Mouse (Mus musculus) CD4-positive, CD25-positive, alpha-beta regulatory T cell, adult 2 months (primary cell): ENCODE data around the gene Drd4.

Experiments used
- DNase-seq: peaks from one replicate; pipeline ENCODE4 v3.0.0-alpha.2; 2012; ENCODE audit warnings: low read depth, low spot score

Gene Drd4

DNA sequence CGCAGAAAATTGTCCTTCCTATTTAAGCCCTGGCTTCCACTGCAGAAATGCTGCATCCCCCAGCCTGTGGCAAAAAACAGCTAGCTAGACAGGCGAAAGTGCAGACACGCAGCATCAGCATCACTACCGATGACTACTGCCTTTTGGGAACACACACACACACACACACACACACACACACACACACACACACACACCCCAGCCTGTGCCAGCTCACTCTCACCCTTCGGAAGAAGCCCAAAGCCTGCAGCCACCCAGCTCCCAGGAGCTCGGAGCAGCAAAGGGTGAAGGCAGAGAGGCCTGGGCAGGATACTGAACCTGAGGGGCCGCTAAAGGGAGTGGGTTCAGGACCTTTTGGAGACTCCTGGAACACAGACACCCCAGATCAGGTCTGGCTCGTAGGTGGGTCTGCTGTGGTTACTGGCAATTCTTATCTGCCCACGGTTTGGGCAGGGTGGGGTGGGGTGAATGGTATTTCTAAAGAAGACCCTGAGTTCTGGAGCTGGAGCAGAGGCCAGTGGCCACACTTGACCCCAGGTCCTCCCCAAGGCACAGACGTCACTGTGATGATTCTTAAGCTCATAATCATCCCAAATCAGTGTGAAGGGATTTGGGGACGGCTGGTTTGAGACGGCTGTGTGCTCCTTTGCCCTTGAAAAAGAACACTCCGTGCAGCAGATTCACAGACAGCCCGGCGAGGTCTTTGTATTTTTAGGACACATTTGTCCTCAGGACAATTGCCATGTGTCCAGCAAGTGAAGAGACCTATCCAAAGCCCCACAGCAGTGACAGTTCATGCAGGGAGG lies 980 bp downstream of the Drd4 start:
- no peak for DNase-seq

DNA sequence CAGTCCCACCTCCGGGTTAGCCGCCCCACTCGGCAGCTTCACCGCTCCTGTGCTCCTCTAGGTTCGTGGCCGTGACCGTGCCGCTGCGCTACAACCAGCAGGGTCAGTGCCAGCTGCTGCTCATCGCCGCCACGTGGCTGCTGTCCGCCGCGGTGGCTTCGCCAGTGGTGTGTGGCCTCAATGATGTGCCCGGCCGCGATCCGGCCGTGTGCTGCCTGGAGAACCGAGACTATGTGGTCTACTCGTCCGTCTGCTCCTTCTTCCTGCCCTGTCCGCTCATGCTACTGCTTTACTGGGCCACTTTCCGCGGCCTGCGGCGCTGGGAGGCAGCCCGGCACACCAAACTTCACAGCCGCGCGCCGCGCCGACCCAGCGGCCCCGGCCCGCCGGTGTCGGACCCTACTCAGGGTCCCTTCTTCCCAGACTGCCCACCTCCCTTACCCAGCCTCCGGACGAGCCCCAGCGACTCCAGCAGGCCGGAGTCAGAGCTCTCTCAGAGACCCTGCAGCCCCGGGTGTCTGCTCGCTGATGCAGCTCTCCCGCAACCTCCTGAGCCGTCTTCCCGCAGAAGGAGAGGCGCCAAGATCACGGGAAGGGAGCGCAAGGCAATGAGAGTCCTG lies 2.2 kb downstream of the Drd4 start:
- peak; percentile 21 for DNase-seq

GRCm38 (mm10) chr7:141294479-141294878 lies 2.7 kb downstream of the Drd4 start:
- DNase-seq, result no peak

- no peak for DNase-seq
Observed at GRCm38 (mm10) chr7:141297926-141298650, 6.3 kb downstream of the Drd4 start.

GRCm38 (mm10) chr7:141299175-141299574 lies 7.4 kb downstream of the Drd4 start:
- DNase-seq, result no peak

GRCm38 (mm10) chr7:141301386-141301785 lies 9.6 kb downstream of the Drd4 start:
- DNase-seq, result no peak

DNA sequence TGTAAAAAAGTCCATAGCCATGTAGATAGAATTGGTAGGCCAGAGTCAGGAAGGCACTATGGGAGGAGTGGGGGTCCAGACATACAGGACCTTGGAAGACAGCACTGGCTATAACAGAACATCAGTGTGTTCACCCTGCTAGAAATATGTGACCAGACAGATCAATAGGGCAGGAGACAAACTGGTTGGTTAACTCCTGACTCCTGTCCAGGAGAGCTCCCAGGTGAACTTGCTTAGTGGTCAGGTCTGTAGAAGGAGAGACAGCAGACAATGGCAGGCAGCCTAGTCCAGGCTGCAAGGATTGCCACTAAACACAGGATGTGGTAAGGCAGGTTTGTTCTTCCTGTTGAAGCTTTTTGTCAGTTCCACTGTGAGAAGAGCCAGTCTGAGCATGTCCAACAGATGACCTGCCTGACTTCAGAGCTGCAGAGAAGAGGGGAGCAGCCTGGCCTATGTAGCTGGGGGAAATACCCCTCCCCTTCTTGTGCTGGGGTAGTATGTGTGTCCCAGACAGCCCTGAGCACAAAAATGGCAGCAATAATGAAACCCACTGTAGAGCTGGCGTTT lies 11.0 kb downstream of the Drd4 start:
- peak; percentile 61 for DNase-seq

- no peak for DNase-seq
Observed at GRCm38 (mm10) chr7:141304537-141304936, 12.7 kb downstream of the Drd4 start.

DNA sequence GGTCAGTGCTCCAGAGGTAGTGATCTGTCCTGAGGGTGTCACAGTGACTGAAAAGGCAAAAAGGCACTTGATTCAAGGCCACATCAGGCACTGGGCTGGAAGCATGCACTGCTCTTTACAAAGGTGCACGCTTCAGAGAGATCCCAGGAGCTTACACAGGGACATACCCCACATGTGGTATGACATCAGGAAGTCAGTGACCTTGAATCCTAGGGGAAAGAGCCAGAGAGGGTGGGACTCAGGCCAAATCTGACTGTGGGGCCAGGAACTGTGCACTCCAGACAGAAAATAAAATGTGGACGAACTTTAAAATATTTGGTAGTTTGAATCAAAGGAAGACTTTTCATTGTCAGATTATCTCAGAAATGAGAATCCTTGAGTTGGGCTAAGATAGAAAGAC lies 22.6 kb downstream of the Drd4 start:
- DNase-seq, result no peak

DNA sequence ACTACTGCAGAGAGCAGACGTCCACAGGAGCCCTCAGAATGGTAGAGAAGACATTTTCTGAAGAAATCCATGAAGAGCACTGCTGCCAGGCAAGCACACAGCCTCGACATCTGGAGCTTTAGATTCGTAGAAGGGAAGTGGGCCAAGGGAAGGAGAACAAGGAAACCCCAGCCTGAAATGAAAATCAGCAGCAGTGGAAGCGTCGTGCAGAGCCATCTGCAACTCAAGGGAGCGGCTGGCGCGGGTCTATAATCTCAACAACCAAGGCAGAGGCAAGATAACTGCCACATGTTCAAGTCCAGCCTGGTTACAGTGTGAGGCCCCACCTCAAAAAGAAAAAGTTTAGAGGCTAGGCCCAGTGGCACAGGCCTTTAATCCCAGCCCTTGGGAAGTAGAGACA lies 23.3 kb downstream of the Drd4 start:
- no peak for DNase-seq

DNA sequence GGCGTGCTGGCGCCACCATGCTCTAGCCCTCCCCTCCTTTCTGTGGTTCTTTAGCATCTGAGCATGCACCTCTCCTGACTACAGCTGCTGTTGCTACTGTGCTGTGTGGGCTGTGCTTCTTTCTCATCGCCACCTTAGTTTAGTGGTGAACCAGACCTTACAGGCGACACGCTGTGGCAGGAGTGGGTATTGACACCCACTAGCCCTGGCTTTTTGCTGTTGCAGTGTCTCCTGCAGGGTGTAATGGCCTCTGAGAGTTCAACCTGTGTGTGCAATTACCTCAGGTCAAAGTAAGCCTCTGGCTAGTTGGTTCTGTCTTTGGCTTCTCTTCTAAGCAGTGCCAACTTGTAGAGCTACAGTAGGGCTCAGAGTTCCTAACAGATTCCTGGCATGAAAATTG lies 24.2 kb downstream of the Drd4 start:
- peak; percentile 77 for DNase-seq

- DNase-seq, result no peak
Observed at GRCm38 (mm10) chr7:141317619-141318132, 25.9 kb downstream of the Drd4 start.

DNA sequence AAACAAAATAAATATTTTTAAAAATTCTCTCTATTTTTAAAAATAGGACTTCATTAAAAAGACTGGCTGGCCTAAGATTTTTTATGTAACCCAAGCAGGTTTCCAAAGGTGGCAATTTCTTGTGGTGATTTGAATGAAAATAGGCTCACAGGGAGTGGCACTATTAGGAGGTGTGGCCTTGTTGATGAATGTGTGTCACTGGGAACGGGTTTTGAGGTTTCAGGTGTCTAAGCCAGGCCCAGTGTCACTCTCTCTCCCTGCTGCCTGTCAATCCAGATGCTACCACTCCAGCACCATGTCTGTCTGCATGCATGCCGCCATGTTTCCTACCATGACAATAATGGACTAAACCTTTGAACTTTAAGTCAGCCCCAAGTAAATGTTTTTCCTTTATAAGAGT lies 27.6 kb downstream of the Drd4 start:
- DNase-seq, result no peak

DNA sequence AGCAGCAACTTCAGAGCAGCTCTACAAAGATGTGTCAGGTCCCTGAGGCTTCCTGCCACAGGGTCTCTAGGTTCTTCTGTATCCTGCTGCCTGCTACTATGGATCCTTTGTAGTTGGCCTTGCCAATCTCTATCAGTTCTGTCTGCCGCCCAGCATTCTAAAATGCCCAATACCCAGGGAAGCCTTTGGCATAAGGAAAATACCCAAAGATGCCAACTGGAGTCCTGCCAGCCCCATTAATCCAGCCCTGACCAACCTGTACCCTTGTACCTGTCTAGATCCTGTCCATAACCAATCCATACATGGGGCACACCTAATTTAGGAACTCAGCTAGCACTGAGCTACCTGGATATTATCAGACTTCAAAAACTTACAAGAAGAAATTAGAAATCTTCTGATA lies 32.9 kb downstream of the Drd4 start:
- no peak for DNase-seq

DNA sequence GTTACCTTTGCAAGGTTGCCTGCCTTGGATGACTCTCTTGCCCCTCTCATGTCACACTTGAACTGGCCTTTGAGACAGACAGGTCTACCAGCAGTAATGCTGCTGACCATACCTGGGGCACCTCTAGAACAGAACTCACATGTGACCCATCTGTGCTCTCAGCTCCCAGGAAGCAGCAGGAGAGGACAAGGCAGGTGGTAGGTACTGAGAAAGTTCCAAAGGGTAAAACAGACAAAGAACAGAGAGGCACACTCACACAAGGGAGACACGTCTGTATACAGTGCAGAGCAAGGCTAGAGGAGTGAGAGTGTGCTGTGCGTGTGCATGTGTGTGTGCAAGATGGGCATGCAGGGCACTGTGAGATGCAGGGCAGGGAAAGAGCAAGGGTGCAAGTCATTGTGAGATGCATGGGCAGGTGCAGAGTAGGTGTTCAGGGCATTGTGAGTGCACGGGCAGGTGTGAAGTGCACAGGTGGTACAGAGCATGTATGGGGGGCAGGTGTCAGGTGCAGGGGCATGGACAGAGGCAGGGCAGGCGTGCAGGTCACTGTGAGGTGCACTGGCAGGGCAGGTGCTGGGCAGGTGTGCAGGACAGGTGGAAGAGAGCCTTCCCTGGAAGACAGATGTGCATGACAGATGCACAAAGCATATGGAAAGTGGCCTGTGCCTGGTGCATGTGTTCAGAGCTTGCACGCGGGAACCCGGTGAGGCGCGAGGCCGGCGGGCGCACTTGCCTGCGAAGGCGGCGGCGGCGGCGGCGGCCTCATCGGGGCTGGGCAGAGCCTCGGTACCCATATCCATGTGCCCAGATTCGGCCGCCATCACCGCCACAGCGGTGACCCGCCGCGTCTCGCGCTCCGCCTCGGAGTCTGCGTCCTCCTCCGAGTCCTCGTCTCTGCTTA lies 35.0 kb downstream of the Drd4 start:
- no peak for DNase-seq

DNA sequence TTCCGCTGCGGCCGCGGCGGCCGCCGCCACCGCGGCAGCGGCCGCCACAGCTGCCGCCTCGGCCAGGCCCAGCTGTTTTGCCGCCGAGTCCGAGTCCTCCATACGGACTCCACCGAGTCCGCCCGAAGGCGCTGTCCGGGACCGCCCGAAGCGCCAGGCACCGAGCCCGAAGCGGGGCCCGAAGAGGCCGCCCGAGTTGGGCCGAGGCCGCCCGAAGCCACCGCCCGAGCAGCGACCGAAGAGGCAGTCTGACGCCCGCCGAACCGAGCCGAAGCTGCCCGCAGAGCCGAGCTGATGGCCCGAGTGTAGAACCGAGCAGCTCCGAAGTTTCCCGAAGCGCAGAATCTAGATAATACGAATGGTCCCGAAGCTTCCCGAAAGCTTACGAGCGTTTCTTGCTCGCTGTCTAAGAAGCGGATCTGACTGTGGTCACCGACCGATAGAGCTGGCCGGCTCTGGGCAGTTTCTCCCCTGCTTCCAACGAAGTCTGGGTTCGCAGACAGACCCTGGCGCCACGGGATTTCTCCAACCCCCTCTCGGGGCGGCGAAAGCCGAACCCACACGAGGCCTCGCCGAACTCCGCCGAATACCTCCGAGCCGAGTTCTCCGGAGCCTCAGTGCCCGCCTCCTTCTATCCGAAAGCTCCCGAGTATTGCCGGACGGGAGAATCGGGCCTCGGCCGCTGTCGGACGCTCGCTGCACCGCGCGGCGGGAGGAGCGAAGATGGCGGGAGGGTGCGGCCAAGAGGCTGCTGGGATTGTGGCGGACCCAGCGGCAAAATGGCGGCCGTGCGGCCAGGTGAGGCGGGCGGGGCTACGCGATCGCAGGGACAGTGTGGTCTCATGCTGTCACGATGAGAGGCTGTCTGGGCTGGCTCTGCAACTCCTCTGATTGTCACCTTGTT lies 35.9 kb downstream of the Drd4 start, which contains the start of the genes Deaf1 and Tmem80:
TSS of gene Deaf1 (minus strand) at position 222 of the 904 bp plus-strand sequence.
TSS of gene Tmem80 (plus strand) at position 271 of the 904 bp plus-strand sequence.
- peak; percentile 99 for DNase-seq

GRCm38 (mm10) chr7:141328373-141328990 lies 36.7 kb downstream of the Drd4 start:
- no peak for DNase-seq

GRCm38 (mm10) chr7:141330706-141331105 lies 38.9 kb downstream of the Drd4 start:
- DNase-seq, result no peak

GRCm38 (mm10) chr7:141331990-141332389 lies 40.2 kb downstream of the Drd4 start:
- DNase-seq, result no peak
